Mouse (Mus musculus) intestine, embryonic 16.5 days (tissue): ENCODE data around the gene Ror2. TPM values are rescaled to one million over a fixed set of nuclear protein-coding genes. Genes with fewer than 3 reads are reported as not detected.

Experiments
- ATAC-seq: fragments of 200-750 bp; cut with Nextera tagmentation; 2 replicates; pipeline ENCODE4 v1.8.0; 2017; ENCODE audit warnings: moderate TSS enrichment, moderate library complexity
- H3K27ac ChIP-seq: fragments of 300-500 bp; sonication (generic); 2 replicates; pipeline ENCODE4 v1.5.1; 2014; ENCODE audit warnings: mild to moderate bottlenecking, low read length
- H3K27me3 ChIP-seq: fragments of 300-500 bp; sonication (generic); replicated peaks from 2 replicates; pipeline ENCODE4 v1.6.1; 2014; ENCODE audit warnings: low read length, control low read depth, mixed read lengths; ENCODE audit not compliant: control insufficient read depth, insufficient read depth
- H3K36me3 ChIP-seq: fragments of 300-500 bp; sonication (generic); 2 replicates; pipeline ENCODE4 v1.6.1; 2014; ENCODE audit warnings: low read length, control low read depth; ENCODE audit not compliant: control insufficient read depth, insufficient read depth
- H3K4me1 ChIP-seq: fragments of 300-500 bp; sonication (generic); 2 replicates; pipeline ENCODE4 v1.6.1; 2014; ENCODE audit warnings: low read length, control low read depth, mixed read lengths; ENCODE audit not compliant: control insufficient read depth, insufficient read depth
- H3K4me2 ChIP-seq: fragments of 300-500 bp; sonication (generic); 2 replicates; pipeline ENCODE4 v1.6.1; 2014; ENCODE audit warnings: low read depth, low read length, control low read depth
- H3K4me3 ChIP-seq: fragments of 300-500 bp; sonication (generic); 2 replicates; pipeline ENCODE4 v1.5.1; 2014; ENCODE audit warnings: mild to moderate bottlenecking, low read length
- H3K9ac ChIP-seq: fragments of 300-500 bp; sonication (generic); 2 replicates; pipeline ENCODE4 v1.6.1; 2014; ENCODE audit warnings: low read depth, low read length
- H3K9me3 ChIP-seq: fragments of 300-500 bp; sonication (generic); 2 replicates; pipeline ENCODE4 v1.6.1; 2016; ENCODE audit warnings: low read length, control low read depth; ENCODE audit not compliant: control insufficient read depth
- WGBS: fragments of 180-500 bp; shearing (Covaris S2); extraction: QIAGEN DNeasy Blood & Tissue Kit; methylation state at CpG from one replicate; pipeline ENCODE4 v1.1.7; 2014; 5-methylcytosine and 5-hydroxymethylcytosine counted together
- polyA plus RNA-seq: library from polyadenylated mRNA; unstranded; fragments of >200 nt; fragmentation: Nextera tagmentation; extraction: Ambion mirVana; gene quantifications from 2 replicates; pipeline ENCODE4 v1.2.1, GENCODE M21; 2015

The Ror2 gene
- polyA plus RNA-seq, 1 experiment from 2014 or later = 12.5 TPM

- Histone ChIP-seq H3K9ac (no peak overlapping the region), H3K27me3 (no peaks in the 10 kb centered on the region), H3K36me3 (no peaks in the 10 kb centered on the region), H3K27ac (no peak overlapping the region), H3K4me2 (no peak overlapping the region), H3K4me3 (no peak overlapping the region), H3K4me1 (peaks cover 67% of the 10 kb centered on the region), H3K9me3 (no peaks in the 10 kb centered on the region)
- WGBS = 72% methylated on average over 6 of the region's 6 CpGs
- no peak for ATAC-seq
Observed at GRCm38 (mm10) chr13:53195951-53196677, 89.8 kb downstream of the Ror2 start.

GRCm38 (mm10) chr13:53194306-53194705, 91.6 kb downstream of the Ror2 start:
- WGBS = 79% methylated on average over 15 of the region's 15 CpGs
- no peaks in the 10 kb centered on the region for H3K27me3 ChIP-seq
- 0 out of 2 replicates have a peak overlapping the region, but pooled peaks have one; percentile 3 for H3K27ac ChIP-seq
- H3K4me2 ChIP-seq = no peak overlapping the region
- no peak for ATAC-seq
- no peak overlapping the region for H3K4me3 ChIP-seq
- H3K9ac ChIP-seq = 0 out of 2 replicates have a peak overlapping the region, but pooled peaks have one; percentile 12
- H3K36me3 ChIP-seq = no peaks in the 10 kb centered on the region
- H3K9me3 ChIP-seq = no peaks in the 10 kb centered on the region
- H3K4me1 ChIP-seq = peaks cover 64% of the 10 kb centered on the region

GRCm38 (mm10) chr13:53193713-53194112, 92.2 kb downstream of the Ror2 start:
- Histone ChIP-seq H3K4me3 (no peak overlapping the region), H3K9me3 (no peaks in the 10 kb centered on the region), H3K27ac (0 out of 2 replicates have a peak overlapping the region, but pooled peaks have one; percentile 3), H3K9ac (no peak overlapping the region), H3K4me1 (peaks cover 64% of the 10 kb centered on the region), H3K27me3 (no peaks in the 10 kb centered on the region), H3K36me3 (no peaks in the 10 kb centered on the region), H3K4me2 (no peak overlapping the region)
- 25% methylated on average over 6 of the region's 6 CpGs for WGBS
- ATAC-seq = no peak

GRCm38 (mm10) chr13:53192286-53192685, 93.6 kb downstream of the Ror2 start:
- H3K4me1 ChIP-seq = peaks cover 67% of the 10 kb centered on the region
- WGBS = 80% methylated on average over 6 of the region's 6 CpGs
- peak; percentile 57 for ATAC-seq

GRCm38 (mm10) chr13:53191657-53192056, 94.3 kb downstream of the Ror2 start:
- Histone ChIP-seq H3K9ac (peak overlapping the region; percentile 29; the same call in 1 of the 2 replicates), H3K27me3 (no peaks in the 10 kb centered on the region), H3K9me3 (no peaks in the 10 kb centered on the region), H3K4me1 (peaks cover 61% of the 10 kb centered on the region), H3K36me3 (no peaks in the 10 kb centered on the region), H3K4me2 (no peak overlapping the region), H3K4me3 (no peak overlapping the region), H3K27ac (peak overlapping the region; percentile 51)
- WGBS = 60% methylated on average over 7 of the region's 7 CpGs
- ATAC-seq = no peak

More at GRCm38 (mm10) chr13:53192286-53192685, 93.6 kb downstream of the Ror2 start:
- H3K4me2 ChIP-seq = no peak overlapping the region; the same call in 1 of the 2 replicates
- H3K36me3 ChIP-seq = no peaks in the 10 kb centered on the region
- H3K4me3 ChIP-seq = no peak overlapping the region
- no peaks in the 10 kb centered on the region for H3K27me3 ChIP-seq
- peak overlapping the region; percentile 29; the same call in 1 of the 2 replicates for H3K9ac ChIP-seq
- H3K9me3 ChIP-seq = no peaks in the 10 kb centered on the region
- peak overlapping the region; percentile 51 for H3K27ac ChIP-seq

- Histone ChIP-seq H3K4me3 (no peak overlapping the region), H3K9me3 (no peaks in the 10 kb centered on the region), H3K27me3 (no peaks in the 10 kb centered on the region), H3K27ac (no peak overlapping the region), H3K36me3 (no peaks in the 10 kb centered on the region), H3K4me1 (peaks cover 39% of the 10 kb centered on the region), H3K9ac (no peak overlapping the region), H3K4me2 (no peak overlapping the region)
- 32% methylated on average over 10 of the region's 10 CpGs for WGBS
- ATAC-seq = 0 out of 2 replicates have a peak, but pooled peaks have one; percentile 26
Observed at GRCm38 (mm10) chr13:53188935-53189334, 97.0 kb downstream of the Ror2 start.

GRCm38 (mm10) chr13:53184858-53185257, 101.1 kb downstream of the Ror2 start:
- Histone ChIP-seq H3K9ac (no peak overlapping the region), H3K4me3 (no peak overlapping the region), H3K9me3 (no peaks in the 10 kb centered on the region), H3K27me3 (no peaks in the 10 kb centered on the region), H3K36me3 (no peaks in the 10 kb centered on the region), H3K4me2 (no peak overlapping the region), H3K27ac (no peak overlapping the region), H3K4me1 (peaks cover 45% of the 10 kb centered on the region)
- WGBS = 79% methylated on average over 1 of the region's 1 CpGs
- no peak for ATAC-seq

- no peak overlapping the region for H3K4me2 ChIP-seq
- WGBS = 75% methylated on average over 5 of the region's 5 CpGs
- no peaks in the 10 kb centered on the region for H3K27me3 ChIP-seq
- peaks cover 45% of the 10 kb centered on the region for H3K4me1 ChIP-seq
- no peaks in the 10 kb centered on the region for H3K36me3 ChIP-seq
- H3K27ac ChIP-seq = no peak overlapping the region
- ATAC-seq = no peak
- H3K9ac ChIP-seq = no peak overlapping the region
- H3K9me3 ChIP-seq = no peaks in the 10 kb centered on the region
- H3K4me3 ChIP-seq = no peak overlapping the region
Observed at GRCm38 (mm10) chr13:53184149-53184548, 101.8 kb downstream of the Ror2 start.

- no peaks in the 10 kb centered on the region for H3K36me3 ChIP-seq
- no peak overlapping the region; the same call in 1 of the 2 replicates for H3K9ac ChIP-seq
- H3K9me3 ChIP-seq = no peaks in the 10 kb centered on the region
- no peak overlapping the region for H3K4me2 ChIP-seq
- H3K27me3 ChIP-seq = no peaks in the 10 kb centered on the region
- 30% methylated on average over 8 of the region's 8 CpGs for WGBS
- H3K4me1 ChIP-seq = peaks cover 46% of the 10 kb centered on the region
- peak overlapping the region; percentile 37; the same call in 1 of the 2 replicates for H3K27ac ChIP-seq
- no peak overlapping the region for H3K4me3 ChIP-seq
- no peak for ATAC-seq
Observed at GRCm38 (mm10) chr13:53183161-53183577, 102.8 kb downstream of the Ror2 start.
